Mouse (Mus musculus): ENCODE data around the gene Tmem266.

DNA sequence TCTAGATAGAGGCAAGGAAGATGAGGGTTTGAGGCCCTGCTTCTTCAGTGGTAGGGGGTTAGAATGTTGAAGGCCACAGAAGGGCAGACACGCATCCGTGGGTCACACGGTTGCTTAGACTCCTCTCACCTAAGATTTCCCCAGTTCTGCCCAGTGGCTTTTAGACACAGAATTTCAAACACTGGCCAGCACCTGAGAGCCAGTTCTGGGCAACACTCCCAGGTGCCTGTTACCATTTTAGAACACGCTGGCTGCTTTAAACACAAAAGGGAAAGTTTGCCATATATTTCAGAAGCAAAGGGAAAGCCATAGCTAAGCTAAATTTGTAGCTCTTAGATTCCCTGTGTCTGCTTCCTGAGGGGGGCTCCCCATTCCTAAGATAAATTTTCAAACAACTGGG lies 54.7 kb downstream of the Tmem266 start:
- TF ChIP-seq MYOD1 (IDR thresholded peaks at IDR 0.05; ENCODE audit: control insufficient read depth, insufficient read length, low read depth) (no peak), CTCF (IDR thresholded peaks at IDR 0.05; ENCODE audit: control insufficient read depth, insufficient read depth, insufficient read length) (no peak), MAX (IDR thresholded peaks at IDR 0.05) (no peak), CEBPB (IDR thresholded peaks at IDR 0.05; ENCODE audit: low read depth) (no peak)

All from C2C12 (cell line).